Mouse (Mus musculus) midbrain, postnatal 0 days (tissue): ENCODE measurements around the gene Tas2r134. TPM values are rescaled to one million over a fixed set of nuclear protein-coding genes. Genes with fewer than 3 reads are reported as not detected.

Experiments
- ATAC-seq: fragments of 200-750 bp; cut with Nextera tagmentation; 2 replicates; pipeline ENCODE4 v1.8.0; 2017; ENCODE audit warnings: moderate number of reproducible peaks, mild to moderate bottlenecking, moderate TSS enrichment, moderate library complexity; ENCODE audit not compliant: low FRiP score
- DNase-seq: peaks from one replicate; pipeline ENCODE4 v3.0.0-alpha.2; 2015; ENCODE audit warnings: low spot score
- H3K27ac ChIP-seq: fragments of 300-500 bp; sonication (generic); 2 replicates; pipeline ENCODE4 v1.5.1; 2014; ENCODE audit warnings: low read depth, mild to moderate bottlenecking, low read length, mixed read lengths
- H3K27me3 ChIP-seq: fragments of 300-500 bp; sonication (generic); 2 replicates; pipeline ENCODE4 v1.6.1; 2014; ENCODE audit warnings: low read length, control low read depth, mixed read lengths; ENCODE audit not compliant: insufficient read depth
- H3K36me3 ChIP-seq: fragments of 300-500 bp; sonication (generic); 2 replicates; pipeline ENCODE4 v1.6.1; 2014; ENCODE audit warnings: low read length, control low read depth, mixed read lengths; ENCODE audit not compliant: insufficient read depth
- H3K4me1 ChIP-seq: fragments of 300-500 bp; sonication (generic); 2 replicates; pipeline ENCODE4 v1.6.1; 2014; ENCODE audit warnings: mild to moderate bottlenecking, control low read depth, antibody characterized with exemption, low read length, mixed read lengths; ENCODE audit not compliant: insufficient read depth
- H3K4me2 ChIP-seq: fragments of 300-500 bp; sonication (generic); 2 replicates; pipeline ENCODE4 v1.6.1; 2014; ENCODE audit warnings: low read depth, mild to moderate bottlenecking, low read length, mixed read lengths; ENCODE audit not compliant: poor library complexity, severe bottlenecking
- H3K4me3 ChIP-seq: fragments of 300-500 bp; sonication (generic); 2 replicates; pipeline ENCODE4 v1.5.1; 2014; ENCODE audit warnings: low read depth, mild to moderate bottlenecking, low read length, moderate library complexity
- H3K9ac ChIP-seq: fragments of 300-500 bp; sonication (generic); replicated peaks from 2 replicates; pipeline ENCODE4 v1.6.1; 2014; ENCODE audit warnings: mild to moderate bottlenecking, low read length, moderate library complexity, mixed read lengths; ENCODE audit not compliant: poor library complexity, severe bottlenecking
- H3K9me3 ChIP-seq: fragments of 300-500 bp; sonication (generic); 2 replicates; pipeline ENCODE4 v1.6.1; 2016; ENCODE audit warnings: low read length, control low read depth
- CTCF ChIP-seq: IDR thresholded peaks from 2 replicates; pipeline ENCODE4 v1.5.1; 2016; ENCODE audit warnings: antibody characterized with exemption, mild to moderate bottlenecking
- WGBS: fragments of 180-500 bp; shearing (Covaris S2); extraction: QIAGEN DNeasy Blood & Tissue Kit; methylation state at CpG from one replicate; pipeline ENCODE4 v1.1.7; 2014; 5-methylcytosine and 5-hydroxymethylcytosine counted together
- polyA plus RNA-seq: library from polyadenylated mRNA; unstranded; fragments of >200 nt; fragmentation: Nextera tagmentation; extraction: Ambion mirVana; gene quantifications from 2 replicates; pipeline ENCODE4 v1.2.1, GENCODE M21; 2015
- total RNA-seq: library from RNA; depleted of rRNA; stranded (reverse); fragments of >200 nt; gene quantifications from 2 replicates; pipeline ENCODE4 v1.2.3, GENCODE M21; 2014

Tas2r134 gene
- total and polyA plus RNA-seq, 2 experiments from 2014 or later = not detected

- 79% methylated on average over 5 of the region's 5 CpGs for WGBS
These were observed 31.0 kb downstream of the Tas2r134 start for GRCm38 (mm10) chr2:51658288-51658687.

DNA sequence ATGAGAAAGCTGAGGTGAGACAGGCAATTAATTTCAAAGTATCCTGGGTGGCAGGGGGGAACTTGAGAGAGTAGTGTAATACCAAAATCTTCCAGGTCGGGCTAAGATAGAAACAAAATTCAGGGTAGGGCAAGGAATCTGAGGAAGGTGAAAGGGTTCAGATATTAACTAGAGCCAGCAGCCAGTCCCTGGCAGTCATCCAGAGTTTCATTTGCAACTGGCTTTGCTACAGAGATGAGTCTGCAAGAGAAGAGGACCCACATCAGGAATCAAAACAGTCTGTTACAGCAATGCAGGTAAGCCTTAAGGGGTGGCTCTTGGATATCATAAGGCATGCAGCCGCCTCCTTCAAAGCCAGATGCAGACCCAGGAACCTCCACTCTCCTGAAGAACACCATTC is 47.0 kb downstream of the Tas2r134 start:
- Histone ChIP-seq H3K4me3 (no peak overlapping the region), H3K4me2 (no peak overlapping the region), H3K27ac (no peak overlapping the region), H3K9ac (no peak overlapping the region), H3K36me3 (no peaks in the 10 kb centered on the region), H3K27me3 (no peaks in the 10 kb centered on the region), H3K9me3 (no peaks in the 10 kb centered on the region), H3K4me1 (no peaks in the 10 kb centered on the region)
- no peak for DNase-seq
- no peak for ATAC-seq
- no peak for TF ChIP-seq CTCF
- 84% methylated on average over 2 of the region's 2 CpGs for WGBS

More at GRCm38 (mm10) chr2:51658288-51658687, 31.0 kb downstream of the Tas2r134 start:
- ATAC-seq (no peak), DNase-seq (no peak)
- no peak for TF ChIP-seq CTCF
- H3K9me3 ChIP-seq = no peaks in the 10 kb centered on the region
- H3K4me1 ChIP-seq = no peaks in the 10 kb centered on the region
- no peak overlapping the region for H3K27ac ChIP-seq
- H3K4me2 ChIP-seq = no peak overlapping the region
- no peaks in the 10 kb centered on the region for H3K27me3 ChIP-seq
- no peak overlapping the region for H3K9ac ChIP-seq
- no peaks in the 10 kb centered on the region for H3K36me3 ChIP-seq
- H3K4me3 ChIP-seq = no peak overlapping the region
